Mouse (Mus musculus): ENCODE measurements at regions not wholly inside any gene's neighbourhood (a gene's known extent, or its start where the extent isn't known, plus 50 kb on each side); places are given as distances from the start of the nearest gene placed in this dataset.

- no peak for DNase-seq
Measured at GRCm38 (mm10) chr13:72358243-72358904, 270.2 kb upstream of the Irx2 start.

GRCm38 (mm10) chr13:72365534-72366271, 262.9 kb upstream of the Irx2 start:
- no peak for DNase-seq

GRCm38 (mm10) chr13:72366281-72366680, 262.3 kb upstream of the Irx2 start:
- DNase-seq, result no peak

DNA sequence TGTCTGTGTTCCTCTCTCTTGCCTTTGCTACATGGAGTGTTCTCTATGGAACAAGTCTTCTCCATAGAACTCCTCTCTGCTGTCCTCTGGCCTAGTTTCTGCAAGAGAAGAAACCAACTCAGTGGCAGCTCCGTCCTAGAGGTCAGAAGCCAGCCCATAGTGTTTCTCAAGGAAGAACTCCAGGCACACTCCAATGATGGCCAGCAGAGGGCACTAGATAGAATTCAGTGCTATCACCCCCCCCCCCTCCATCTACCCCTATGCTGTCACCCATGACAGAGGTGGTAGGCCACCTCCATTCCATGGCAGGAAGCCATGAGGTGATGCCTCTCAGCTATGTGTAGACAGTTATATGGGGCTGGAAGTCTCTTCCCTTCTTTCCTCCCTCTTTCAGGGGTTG, 258.5 kb upstream of the Irx2 start:
- DNase-seq, result peak; percentile 20

GRCm38 (mm10) chr13:72370997-72371396, 257.6 kb upstream of the Irx2 start:
- DNase-seq, result no peak

DNA sequence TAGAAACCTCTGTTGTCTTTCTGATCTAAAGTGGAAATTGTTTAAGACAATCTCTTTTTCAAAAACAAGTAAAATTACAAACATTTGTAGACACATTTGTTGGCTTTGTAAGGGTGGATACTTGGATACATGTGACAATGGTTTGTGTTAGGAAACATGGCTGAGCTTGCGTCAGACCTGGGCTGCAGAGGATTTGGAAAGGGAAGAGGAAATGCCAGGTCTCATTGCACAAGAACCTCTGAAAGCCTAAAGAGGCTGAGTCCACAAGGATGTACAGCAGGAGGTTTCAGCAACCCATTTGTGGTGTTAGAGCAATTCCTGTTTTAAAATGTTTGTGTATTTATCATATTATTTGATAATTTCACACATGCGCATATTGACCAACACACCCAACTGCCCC, 235.3 kb upstream of the Irx2 start:
- DNase-seq, result no peak

- no peak for DNase-seq
Measured at GRCm38 (mm10) chr13:72400677-72401076, 227.9 kb upstream of the Irx2 start.

DNA sequence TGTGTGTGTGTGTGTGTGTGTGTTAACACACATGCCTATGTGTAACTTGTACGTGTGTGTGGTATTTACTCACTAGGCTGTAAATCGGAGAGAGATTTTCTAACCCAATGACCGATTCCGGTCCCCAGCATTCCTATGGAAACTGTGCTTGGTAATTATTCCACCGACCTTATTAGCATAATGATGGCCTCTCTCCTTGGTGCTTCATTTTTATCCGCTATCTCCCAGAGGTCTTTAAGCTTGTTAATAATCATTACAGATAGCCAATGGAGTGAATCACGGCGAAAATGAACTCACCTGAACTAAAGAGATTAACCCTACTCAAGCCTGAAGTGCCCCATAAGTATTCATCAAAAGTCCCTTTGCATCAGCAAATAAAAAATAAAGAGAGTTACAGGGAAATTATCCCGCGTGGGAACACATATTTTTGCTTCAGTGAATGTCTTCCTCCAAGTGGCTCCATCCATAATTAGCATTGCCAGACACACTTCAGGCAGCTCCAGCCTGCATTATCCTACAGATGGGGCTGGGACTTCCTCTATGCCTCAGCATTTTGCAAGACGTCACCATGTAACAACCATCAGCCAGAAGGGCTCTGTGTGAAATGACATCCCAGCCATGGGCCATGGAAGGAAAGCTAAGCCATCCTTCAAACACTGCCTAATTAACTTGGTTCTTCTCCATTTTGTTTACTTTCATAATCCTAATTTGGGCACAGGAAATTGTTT, 219.2 kb upstream of the Irx2 start:
- no peak for DNase-seq

DNA sequence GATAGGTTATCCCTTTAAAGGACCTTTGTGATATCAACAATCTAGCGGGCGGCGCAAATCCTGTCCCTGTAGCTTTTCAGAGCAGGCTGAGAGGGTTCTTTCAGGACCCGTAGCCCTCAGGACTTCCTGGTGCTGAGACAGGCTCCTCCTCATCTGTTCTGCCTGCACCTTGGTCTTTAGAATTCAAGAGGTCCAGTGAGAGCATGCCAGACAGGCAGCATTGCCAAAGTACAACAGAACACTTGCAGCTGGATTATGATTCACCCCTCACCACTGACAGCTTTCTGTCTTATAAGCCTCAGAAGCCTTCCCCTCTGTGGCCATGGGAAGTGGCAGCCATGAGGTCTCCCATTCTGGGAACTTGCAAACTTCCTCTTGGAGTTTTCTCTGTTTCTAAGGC, 216.0 kb upstream of the Irx2 start:
- DNase-seq, result peak; percentile 74

- DNase-seq, result peak; percentile 67
Measured at GRCm38 (mm10) chr13:72416981-72417380, 211.6 kb upstream of the Irx2 start.

- peak; percentile 66 for DNase-seq
Measured at GRCm38 (mm10) chr13:72417816-72418215, 210.8 kb upstream of the Irx2 start.

GRCm38 (mm10) chr13:72418285-72418684, 210.3 kb upstream of the Irx2 start:
- no peak for DNase-seq

DNA sequence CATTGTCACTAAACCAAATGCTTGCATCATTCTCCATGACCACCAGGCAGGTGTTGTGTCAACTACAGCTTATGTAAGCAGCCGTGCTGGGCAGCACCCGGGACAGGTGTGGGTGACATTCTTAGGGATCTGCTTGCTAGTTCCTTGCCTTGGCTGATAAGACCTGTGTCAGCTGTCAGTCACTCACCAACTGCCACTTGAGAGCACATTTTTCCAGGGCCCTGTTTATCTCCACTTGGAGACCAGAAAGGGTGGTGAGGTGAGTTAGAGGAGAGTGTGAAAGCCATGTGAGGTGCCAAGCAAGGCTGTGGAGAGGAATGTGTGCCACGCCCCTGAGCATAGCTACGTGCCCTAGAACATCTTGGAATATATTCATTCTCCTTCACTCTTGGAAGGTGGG, 209.1 kb upstream of the Irx2 start:
- no peak for DNase-seq

- no peak for DNase-seq
Measured at GRCm38 (mm10) chr13:72425917-72426316, 202.7 kb upstream of the Irx2 start.

- DNase-seq, result peak; percentile 62
Measured at GRCm38 (mm10) chr13:72445336-72445735, 183.3 kb upstream of the Irx2 start.

DNA sequence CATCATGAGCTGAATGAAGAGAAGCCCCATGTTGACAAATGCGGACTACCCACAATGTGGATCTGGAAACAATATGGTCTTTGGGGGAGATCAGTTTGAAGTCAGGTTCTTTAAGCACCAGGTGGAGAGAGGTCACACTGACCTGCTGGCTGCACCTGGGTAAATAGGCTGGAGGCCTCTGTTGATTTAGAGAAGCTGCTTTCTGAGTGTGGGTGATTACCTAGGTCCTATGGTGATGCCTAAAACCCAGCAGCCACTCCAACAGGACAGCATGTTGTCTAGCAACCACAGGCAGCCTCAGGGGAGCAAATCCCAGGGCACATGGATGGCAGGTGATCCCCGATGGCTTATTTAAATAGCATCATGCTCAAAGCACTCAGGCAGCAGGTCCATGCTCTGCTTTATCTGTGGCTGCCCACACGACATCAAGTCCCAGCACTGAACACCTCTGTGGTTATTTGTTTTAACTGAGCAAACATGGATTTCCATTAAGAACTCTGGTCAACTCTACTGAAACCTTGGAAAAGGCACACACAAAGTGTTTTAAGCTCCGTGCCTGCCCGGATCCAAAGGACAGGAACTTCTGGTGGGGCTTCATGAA, 180.1 kb upstream of the Irx2 start:
- DNase-seq, result no peak

DNA sequence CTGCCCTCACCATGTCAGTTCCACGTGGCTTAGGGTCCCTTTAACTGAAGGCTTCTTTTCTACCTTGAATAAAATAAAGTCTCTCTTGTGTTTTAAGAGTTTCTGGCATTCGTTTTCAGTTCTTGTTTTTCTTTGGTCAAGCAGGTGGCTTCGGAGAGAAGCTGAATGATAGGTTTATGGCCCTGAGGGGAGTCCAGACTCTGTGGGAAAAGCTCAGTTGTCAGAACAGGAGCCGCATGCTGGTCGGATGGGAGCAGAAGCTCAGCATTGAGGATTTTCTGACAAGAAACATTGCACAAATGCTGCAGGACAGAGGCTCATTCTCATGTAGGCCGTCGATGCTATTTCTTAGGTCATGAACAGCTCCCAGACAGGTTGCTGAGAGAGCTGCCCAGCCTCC, 133.3 kb upstream of the Irx2 start:
- DNase-seq, result no peak

DNA sequence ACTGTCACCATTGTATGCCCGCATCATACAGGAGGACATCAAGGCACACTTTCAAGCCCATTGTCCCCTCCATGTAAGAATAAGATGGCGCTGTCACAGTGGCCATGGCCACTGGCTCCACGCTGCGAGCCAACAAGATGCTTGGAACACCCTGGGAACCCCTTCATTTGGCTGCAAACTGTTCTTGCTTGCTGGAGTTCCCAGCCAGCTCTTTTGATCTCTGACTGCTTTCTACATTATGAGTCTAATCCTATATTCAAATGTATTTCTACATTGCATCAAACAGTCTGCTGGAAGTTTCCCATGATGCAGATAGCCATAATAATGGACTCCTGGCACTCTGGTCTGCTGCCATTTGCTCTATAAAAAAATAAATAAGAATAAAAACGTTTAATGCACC, 131.6 kb upstream of the Irx2 start:
- DNase-seq, result no peak

GRCm38 (mm10) chr13:72497521-72497920, 131.1 kb upstream of the Irx2 start:
- no peak for DNase-seq

GRCm38 (mm10) chr13:72505954-72506353, 122.7 kb upstream of the Irx2 start:
- no peak for DNase-seq

DNA sequence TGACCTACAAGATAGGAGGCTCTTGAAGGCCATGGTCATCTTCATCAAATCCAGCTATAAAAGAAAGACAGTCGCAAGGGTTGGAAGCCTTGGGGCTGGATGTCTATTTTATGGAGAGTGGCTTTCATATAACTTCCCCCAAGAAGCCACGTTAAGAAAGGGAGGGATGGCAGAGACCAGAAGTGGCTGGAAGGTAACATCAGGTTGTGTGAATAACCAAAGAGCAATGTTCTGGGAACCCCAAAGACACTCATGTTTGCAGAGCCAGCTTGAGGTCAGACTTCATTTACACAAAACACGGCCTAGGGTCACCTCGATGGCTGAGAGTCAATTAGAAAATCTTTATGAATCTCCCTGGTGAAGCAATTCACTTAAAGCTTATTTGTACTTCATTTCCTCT, 90.0 kb upstream of the Irx2 start:
- DNase-seq, result no peak

DNA sequence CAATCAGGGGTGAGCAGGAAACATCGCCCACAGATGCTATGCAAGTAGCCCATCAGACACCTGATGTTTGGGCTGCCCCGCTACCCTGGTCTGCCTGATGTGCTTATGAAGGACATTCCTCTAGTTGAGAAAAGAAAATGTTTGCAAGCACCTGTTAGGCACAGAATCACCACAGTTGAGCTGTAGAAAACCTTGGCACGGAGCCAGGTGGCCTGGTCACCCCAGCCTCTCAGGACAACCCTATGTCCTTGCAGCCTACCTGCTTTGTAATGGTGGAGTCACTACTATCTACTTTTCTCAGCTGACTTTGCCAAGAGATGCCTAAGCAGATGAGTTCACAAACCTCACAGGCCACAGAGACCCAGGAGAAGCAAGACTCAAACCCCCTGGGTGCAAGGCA, 86.9 kb upstream of the Irx2 start:
- no peak for DNase-seq

DNA sequence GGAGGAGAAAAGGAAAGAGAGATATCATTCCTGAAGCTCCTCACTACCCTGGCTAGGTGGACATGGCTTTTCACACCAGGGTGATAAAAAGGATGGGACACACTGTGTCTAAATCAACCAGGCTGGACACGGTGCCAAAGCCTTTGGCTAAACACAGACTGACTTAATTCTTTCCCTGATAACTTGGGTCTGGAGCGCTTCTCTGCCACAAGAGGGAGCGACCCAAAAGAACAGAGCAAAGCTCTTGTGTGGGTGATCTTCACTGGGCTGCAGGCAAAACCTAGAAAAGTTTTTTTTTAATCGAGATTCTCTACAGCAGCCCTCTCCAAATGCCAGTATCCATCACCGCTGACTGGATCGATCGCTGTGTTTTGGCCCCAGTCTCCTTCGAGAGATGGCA, 70.7 kb upstream of the Irx2 start:
- no peak for DNase-seq

- no peak for DNase-seq
Measured at GRCm38 (mm10) chr13:72571871-72572270, 56.7 kb upstream of the Irx2 start.

Data from kidney, adult 9 months (tissue).